Mouse (Mus musculus): ENCODE measurements around the gene Tmod3.

DNA sequence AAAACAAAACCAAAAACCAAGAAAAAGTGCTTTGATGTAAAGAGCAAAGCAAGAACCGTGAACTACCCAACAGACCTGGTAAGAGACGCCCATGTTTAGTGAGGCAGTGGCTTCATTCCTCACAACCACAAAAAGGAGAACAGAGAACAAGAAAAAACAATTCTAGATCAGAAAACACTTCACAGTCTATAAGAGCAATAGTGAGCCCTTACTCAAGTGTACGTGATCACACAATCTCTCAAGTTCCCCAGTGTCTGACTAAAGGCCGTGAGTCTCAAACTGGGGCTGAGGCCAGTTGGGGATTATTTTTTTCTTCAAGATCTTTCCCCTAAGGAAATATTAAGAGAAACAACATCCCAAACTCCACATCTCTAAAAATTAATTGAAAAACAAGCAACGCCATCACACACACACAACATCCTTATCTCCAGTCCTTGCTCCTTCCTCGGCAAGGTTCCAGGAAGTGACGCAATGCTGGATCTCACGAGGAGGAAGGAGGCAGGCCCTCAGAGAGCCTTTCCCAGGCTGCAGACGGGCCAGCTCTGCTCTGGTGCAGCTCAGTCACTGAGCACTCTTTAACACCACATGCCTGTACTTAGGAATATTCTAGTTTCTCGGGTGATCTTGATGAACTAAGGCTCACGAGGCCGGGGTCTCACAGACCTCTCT, 12.4 kb downstream of the Tmod3 start:
- TF ChIP-seq CTCF (IDR thresholded peaks at IDR 0.05; ENCODE audit: borderline replicate concordance, extremely low read depth, insufficient read depth, insufficient read length) (no peak), POLR2A (IDR thresholded peaks at IDR 0.05; ENCODE audit: borderline replicate concordance, extremely low read depth, insufficient read depth, insufficient read length, poor library complexity, severe bottlenecking) (no peak)

Data from brain, embryonic 14.5 days (tissue).